Mouse (Mus musculus) ovary, postnatal 14 days (tissue): ENCODE data around the gene Olfr1286.

Experiments used
- DNase-seq: peaks from one replicate; pipeline ENCODE4 v3.0.0; 2022; ENCODE audit warnings: low spot score

The Olfr1286 gene

GRCm38 (mm10) chr2:111422931-111423330 lies at the start of gene Olfr1286:
Gene Olfr1286 (minus strand): TSS chr2:111423115.
- no peak for DNase-seq

DNA sequence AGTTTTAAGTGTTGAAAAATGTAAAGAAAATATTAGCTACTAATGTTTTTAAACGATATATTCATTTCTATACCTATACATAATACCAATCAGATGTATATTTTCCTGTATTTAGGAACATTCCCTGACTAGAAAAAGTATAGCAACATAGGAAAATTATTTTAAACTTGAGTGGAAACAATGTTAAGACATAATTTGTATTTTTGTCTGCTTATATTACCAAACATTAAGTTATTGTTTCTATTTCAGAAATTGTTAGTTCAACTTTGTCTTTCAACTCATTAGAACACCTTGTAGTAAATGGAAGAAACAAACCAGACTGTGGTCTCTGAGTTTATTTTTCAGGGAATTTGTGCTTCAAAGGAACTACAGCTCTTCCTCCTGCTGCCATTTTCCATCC lies 25.9 kb upstream of the Olfr1286 start, which contains the start of gene Olfr1287:
TSS of gene Olfr1287 (plus strand) at position 301 of the 400 bp plus-strand sequence.
- no peak for DNase-seq

GRCm38 (mm10) chr2:111375222-111375621 lies 47.7 kb downstream of the Olfr1286 start, which contains the start of gene Olfr1284:
Gene Olfr1284 (plus strand): TSS chr2:111375522.
- no peak for DNase-seq
